Mouse (Mus musculus): ENCODE data around the gene Adgrl1. TPM values are rescaled to one million over a fixed set of nuclear protein-coding genes. Genes with fewer than 3 reads are reported as not detected.

Gene Adgrl1
- 1.6 TPM for polyA plus RNA-seq (2014; fragmentation: Illumina TruSeq; extraction: RNeasy Lipid Tissue Mini Kit (QIAGEN cat#74804); ENCODE audit: low read depth, low replicate concordance)

GRCm38 (mm10) chr8:83899363-83900252, at the start of gene Adgrl1:
Gene Adgrl1 (plus strand): TSS chr8:83900105.

DNA sequence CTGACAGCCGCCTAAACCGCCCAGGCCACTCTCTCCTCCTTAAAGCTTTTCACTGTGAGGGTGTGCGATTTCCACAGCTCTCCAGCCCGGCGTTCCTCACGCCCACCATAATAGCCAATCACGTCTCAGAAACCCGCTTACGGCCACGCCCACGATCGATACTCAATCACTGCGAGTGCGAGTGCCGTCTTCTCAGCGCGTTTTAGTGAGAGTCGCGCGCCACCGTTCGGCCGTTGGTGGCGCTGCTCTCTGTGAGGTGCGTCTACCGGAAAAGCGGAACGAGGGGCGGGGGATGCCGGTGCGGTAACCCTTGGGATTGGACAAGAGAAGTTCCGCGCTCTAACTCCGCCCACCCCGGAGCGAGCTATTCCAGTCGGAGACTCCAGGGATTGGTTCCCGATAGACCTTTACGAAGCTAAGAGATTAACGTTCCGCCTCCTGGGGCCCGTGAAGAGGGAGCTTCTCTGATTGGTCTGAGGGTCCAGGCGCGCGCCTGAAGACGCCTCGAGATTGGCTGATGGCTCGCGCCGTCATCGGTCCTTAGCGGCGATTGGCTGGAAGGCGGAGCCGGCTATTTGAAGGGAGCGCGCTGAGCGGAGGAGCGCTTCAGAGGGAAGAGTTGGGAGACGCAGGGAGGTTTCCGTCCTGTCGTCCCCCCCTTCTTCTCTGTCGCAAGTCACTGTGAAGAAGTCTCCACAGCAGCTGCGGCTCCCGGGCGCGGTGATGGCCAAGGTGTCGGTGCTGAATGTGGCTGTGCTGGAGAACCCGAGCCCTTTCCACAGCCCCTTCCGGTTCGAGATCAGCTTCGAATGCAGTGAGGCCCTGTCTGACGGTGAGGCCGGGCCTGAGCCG, 55.4 kb downstream of the Adgrl1 start, which contains the start of the genes Gm10644 and Asf1b:
Gene Gm10644, minus strand, starts transcription at position 100 of the 852 bp plus-strand sequence.
Gene Asf1b, plus strand, starts transcription at position 402 of the 852 bp plus-strand sequence.

GRCm38 (mm10) chr8:83972150-83973120, 72.5 kb downstream of the Adgrl1 start, which contains the start of gene Prkaca:
Gene Prkaca (plus strand): TSS chr8:83972993.

Other genes starting within 250 kb of the Adgrl1 start
- not detected for gene Gipc1, start 247.4 kb upstream of the Adgrl1 start, polyA plus RNA-seq (2014; fragmentation: Illumina TruSeq; extraction: RNeasy Lipid Tissue Mini Kit (QIAGEN cat#74804); ENCODE audit: low read depth, low replicate concordance)
- 1.3 TPM for gene Ptger1, start 233.4 kb upstream of the Adgrl1 start, polyA plus RNA-seq (2014; fragmentation: Illumina TruSeq; extraction: RNeasy Lipid Tissue Mini Kit (QIAGEN cat#74804); ENCODE audit: low read depth, low replicate concordance)
- gene Pkn1, start 200.9 kb upstream of the Adgrl1 start, polyA plus RNA-seq (2014; fragmentation: Illumina TruSeq; extraction: RNeasy Lipid Tissue Mini Kit (QIAGEN cat#74804); ENCODE audit: low read depth, low replicate concordance): 20.5 TPM
- 7.6 TPM for gene Ddx39, start 184.9 kb upstream of the Adgrl1 start, polyA plus RNA-seq (2014; fragmentation: Illumina TruSeq; extraction: RNeasy Lipid Tissue Mini Kit (QIAGEN cat#74804); ENCODE audit: low read depth, low replicate concordance)
- 10.3 TPM for gene Adgre5, start 158.8 kb upstream of the Adgrl1 start, polyA plus RNA-seq (2014; fragmentation: Illumina TruSeq; extraction: RNeasy Lipid Tissue Mini Kit (QIAGEN cat#74804); ENCODE audit: low read depth, low replicate concordance)
- not detected for gene Gm10644, start 55.1 kb downstream of the Adgrl1 start, polyA plus RNA-seq (2014; fragmentation: Illumina TruSeq; extraction: RNeasy Lipid Tissue Mini Kit (QIAGEN cat#74804); ENCODE audit: low read depth, low replicate concordance)
- gene Asf1b, start 55.4 kb downstream of the Adgrl1 start, polyA plus RNA-seq (2014; fragmentation: Illumina TruSeq; extraction: RNeasy Lipid Tissue Mini Kit (QIAGEN cat#74804); ENCODE audit: low read depth, low replicate concordance): 4.7 TPM
- gene Prkaca, start 72.9 kb downstream of the Adgrl1 start, polyA plus RNA-seq (2014; fragmentation: Illumina TruSeq; extraction: RNeasy Lipid Tissue Mini Kit (QIAGEN cat#74804); ENCODE audit: low read depth, low replicate concordance): 16.0 TPM
- gene Samd1, start 97.6 kb downstream of the Adgrl1 start, polyA plus RNA-seq (2014; fragmentation: Illumina TruSeq; extraction: RNeasy Lipid Tissue Mini Kit (QIAGEN cat#74804); ENCODE audit: low read depth, low replicate concordance): 4.5 TPM
- not detected for gene 1700067K01Rik, start 101.4 kb downstream of the Adgrl1 start, polyA plus RNA-seq (2014; fragmentation: Illumina TruSeq; extraction: RNeasy Lipid Tissue Mini Kit (QIAGEN cat#74804); ENCODE audit: low read depth, low replicate concordance)
- gene 2210011C24Rik, start 112.1 kb downstream of the Adgrl1 start, polyA plus RNA-seq (2014; fragmentation: Illumina TruSeq; extraction: RNeasy Lipid Tissue Mini Kit (QIAGEN cat#74804); ENCODE audit: low read depth, low replicate concordance): 10.3 TPM
- gene Palm3, start 121.4 kb downstream of the Adgrl1 start, polyA plus RNA-seq (2014; fragmentation: Illumina TruSeq; extraction: RNeasy Lipid Tissue Mini Kit (QIAGEN cat#74804); ENCODE audit: low read depth, low replicate concordance): 0.16 TPM
- gene Il27ra, start 142.5 kb downstream of the Adgrl1 start, polyA plus RNA-seq (2014; fragmentation: Illumina TruSeq; extraction: RNeasy Lipid Tissue Mini Kit (QIAGEN cat#74804); ENCODE audit: low read depth, low replicate concordance): 0.13 TPM
- not detected for gene Rln3, start 144.9 kb downstream of the Adgrl1 start, polyA plus RNA-seq (2014; fragmentation: Illumina TruSeq; extraction: RNeasy Lipid Tissue Mini Kit (QIAGEN cat#74804); ENCODE audit: low read depth, low replicate concordance)
- gene Gm10643, start 165.0 kb downstream of the Adgrl1 start, polyA plus RNA-seq (2014; fragmentation: Illumina TruSeq; extraction: RNeasy Lipid Tissue Mini Kit (QIAGEN cat#74804); ENCODE audit: low read depth, low replicate concordance): 2.2 TPM
- 1.6 TPM for gene Rfx1, start 166.7 kb downstream of the Adgrl1 start, polyA plus RNA-seq (2014; fragmentation: Illumina TruSeq; extraction: RNeasy Lipid Tissue Mini Kit (QIAGEN cat#74804); ENCODE audit: low read depth, low replicate concordance)
- 4.3 TPM for gene Dcaf15, start 204.7 kb downstream of the Adgrl1 start, polyA plus RNA-seq (2014; fragmentation: Illumina TruSeq; extraction: RNeasy Lipid Tissue Mini Kit (QIAGEN cat#74804); ENCODE audit: low read depth, low replicate concordance)
- not detected for gene Podnl1, start 225.9 kb downstream of the Adgrl1 start, polyA plus RNA-seq (2014; fragmentation: Illumina TruSeq; extraction: RNeasy Lipid Tissue Mini Kit (QIAGEN cat#74804); ENCODE audit: low read depth, low replicate concordance)
- 0.47 TPM for gene Cc2d1a, start 247.8 kb downstream of the Adgrl1 start, polyA plus RNA-seq (2014; fragmentation: Illumina TruSeq; extraction: RNeasy Lipid Tissue Mini Kit (QIAGEN cat#74804); ENCODE audit: low read depth, low replicate concordance)
- gene 4930432K21Rik, start 247.9 kb downstream of the Adgrl1 start, polyA plus RNA-seq (2014; fragmentation: Illumina TruSeq; extraction: RNeasy Lipid Tissue Mini Kit (QIAGEN cat#74804); ENCODE audit: low read depth, low replicate concordance): not detected

Data from sigmoid colon, adult 10 weeks (tissue).